ENCODE assay signal across 11 mouse cellular contexts in genomic region chr2:130613091-130613490, GRCm38 (mm10). TPM values are rescaled to one million over a fixed set of nuclear protein-coding genes. Genes with fewer than 3 reads are reported as not detected.
DNase-seq lines count a peak whose midpoint lies in the region; ATAC-seq and TF ChIP-seq lines count a peak whose summit lies in the region.
"Had no signal": no experiment of that assay in that cellular context is flagged by ENCODE, and none has a peak within 500 bp of the region (broad histone marks: within the 10 kb centered on the region; RNA-seq: fewer than 3 reads in every experiment).

No protein-coding gene starts in this region.

- WGBS in liver, adult 2 months: 75% methylated on average over 3 of the region's 3 CpGs
- 67% methylated on average over 3 of the region's 3 CpGs for WGBS in liver, embryonic 11.5 days

- ATAC-seq in cerebellum, adult (ENCODE audit: insufficient number of reproducible peaks, low FRiP score, low TSS enrichment): no peak
- ATAC-seq in liver, embryonic 11.5 days (replicated peaks; ENCODE audit: low FRiP score): no peak

- no peak for TF ChIP-seq POLR2A in liver, adult 2 months (IDR thresholded peaks at IDR 0.05; ENCODE audit: extremely low read depth, insufficient read depth, low read length)

- H3K27ac ChIP-seq in liver, adult 2 months (replicated peaks; ENCODE audit: insufficient read depth, low read depth, low read length): no peak overlapping the region
- no peak overlapping the region for H3K27ac ChIP-seq in liver, embryonic 11.5 days (ENCODE audit: low read depth, low read length)
- H3K27ac ChIP-seq: hindbrain, embryonic 12.5 days; macrophage had no signal

- H3K36me3 ChIP-seq in liver, adult 2 months (ENCODE audit: control insufficient read depth, insufficient read depth, low read length): peaks cover 20% of the 10 kb centered on the region
- peaks cover 19% of the 10 kb centered on the region; the same call in 1 of the 2 replicates for H3K36me3 ChIP-seq in liver, embryonic 11.5 days (ENCODE audit: control insufficient read depth, insufficient read depth, low read length)

- H3K27me3 ChIP-seq in liver, adult 2 months (ENCODE audit: control insufficient read depth, insufficient read depth, low read length): no peaks in the 10 kb centered on the region
- no peaks in the 10 kb centered on the region for H3K27me3 ChIP-seq in liver, embryonic 11.5 days (replicated peaks; ENCODE audit: control insufficient read depth, insufficient read depth, low read length)
- H3K27me3 ChIP-seq: hindbrain, embryonic 12.5 days had no signal

- H3K4me1 ChIP-seq in liver, adult 2 months (ENCODE audit: control insufficient read depth, insufficient read depth, low read length): no peaks in the 10 kb centered on the region
- H3K4me1 ChIP-seq in liver, embryonic 11.5 days (replicated peaks; ENCODE audit: control insufficient read depth, insufficient read depth, low read length): no peaks in the 10 kb centered on the region
- H3K4me1 ChIP-seq: hindbrain, embryonic 12.5 days had no signal

- TF ChIP-seq CTCF in liver, adult 2 months (IDR thresholded peaks at IDR 0.05; ENCODE audit: low read depth, low read length): peak; percentile 52; the same call in 1 of the 2 replicates

- peak; percentile 47 to 48 for DNase-seq in cerebellum, adult 18-20 months
- DNase-seq in liver, adult 2 months (ENCODE audit: extremely low read depth, low read depth, low spot score): peak; percentile 24
- no peak for DNase-seq in liver, embryonic 11.5 days (ENCODE audit: low spot score)
- DNase-seq in cerebellum, postnatal 14 days: peak; percentile 60 to 72
- DNase-seq in retina, embryonic 14.5 days (ENCODE audit: low spot score): peak; percentile 23
- DNase-seq in gastrocnemius, postnatal 14 days: no peak
- DNase-seq in heart, postnatal 36 days: no peak

- H3K9ac ChIP-seq in liver, adult 2 months (ENCODE audit: low read depth, low read length): no peak overlapping the region
- H3K9ac ChIP-seq in liver, embryonic 11.5 days (ENCODE audit: low read depth, low read length): no peak overlapping the region
- H3K9ac ChIP-seq: hindbrain, embryonic 12.5 days had no signal

- no peaks in the 10 kb centered on the region for H3K9me3 ChIP-seq in liver, embryonic 11.5 days (ENCODE audit: control insufficient read depth, low read length)
- H3K9me3 ChIP-seq: hindbrain, embryonic 12.5 days had no signal

- no peak overlapping the region for H3K4me3 ChIP-seq in liver, adult 2 months (ENCODE audit: insufficient read depth, low read depth, low read length)
- H3K4me3 ChIP-seq in liver, embryonic 11.5 days (ENCODE audit: low read depth, low read length): no peak overlapping the region
- H3K4me3 ChIP-seq: erythroblast, embryonic 14.5 days; hindbrain, embryonic 12.5 days had no signal

- H3K79me2 ChIP-seq in liver, adult 2 months (ENCODE audit: control insufficient read depth, insufficient read depth, low read length): no peaks in the 10 kb centered on the region

- H3K4me2 ChIP-seq in liver, embryonic 11.5 days: no peak overlapping the region
- H3K4me2 ChIP-seq: hindbrain, embryonic 12.5 days had no signal

- intact Hi-C loops in gastrocnemius, postnatal 14 days (cut with DNase I; ENCODE audit: low total_unique reads): no loop called here
- intact Hi-C loops in heart, postnatal 36 days (cut with DNase I): no loop called here

RNA-seq across cellular contexts. Expression of gene Fastkd5, which starts 16.7 kb away (rescaled TPM):
- total RNA-seq in liver, adult 2 months (2014; rRNA removed): 6.3 and 6.7 TPM in 2 replicates
- polyA plus RNA-seq in liver, adult 2 months (2012; rRNA removed): 2.0 and 2.1 TPM in 2 replicates
- 26.3 and 30.8 TPM in 2 replicates for polyA plus RNA-seq in liver, embryonic 11.5 days (2014; fragmentation: Nextera tagmentation; extraction: Ambion mirVana)
- total RNA-seq in gastrocnemius, postnatal 14 days (2021): 1 to 10 TPM; 5.4 to 6.1 TPM
- total RNA-seq in heart, postnatal 36 days (2021): 1 to 10 TPM; 7.1 to 8.0 TPM

RNA-seq across cellular contexts. Expression of gene Ubox5, which starts 16.7 kb away (rescaled TPM):
- 1.0 and 1.8 TPM in 2 replicates for total RNA-seq in liver, adult 2 months (2014; rRNA removed)
- polyA plus RNA-seq in liver, adult 2 months (2012; rRNA removed): 3.4 and 3.7 TPM in 2 replicates
- polyA plus RNA-seq in liver, embryonic 11.5 days (2014; fragmentation: Nextera tagmentation; extraction: Ambion mirVana): 14.4 and 14.8 TPM in 2 replicates
- total RNA-seq in gastrocnemius, postnatal 14 days (2021): 1 to 10 TPM; 3.8 to 5.2 TPM
- total RNA-seq in heart, postnatal 36 days (2021): 1 to 10 TPM; 3.7 to 4.1 TPM

RNA-seq across cellular contexts. Expression of gene Lzts3, which starts 29.5 kb away (rescaled TPM):
- total RNA-seq in liver, adult 2 months (2014; rRNA removed): 8.0 and 11.3 TPM in 2 replicates
- polyA plus RNA-seq in liver, adult 2 months (2012; rRNA removed): 26.9 and 30.7 TPM in 2 replicates
- polyA plus RNA-seq in liver, embryonic 11.5 days (2014; fragmentation: Nextera tagmentation; extraction: Ambion mirVana): 0.36 and 0.38 TPM in 2 replicates
- total RNA-seq in gastrocnemius, postnatal 14 days (2021): 1 to 10 TPM; 1.7 to 2.5 TPM
- 1 to 10 TPM; 4.3 to 5.8 TPM for total RNA-seq in heart, postnatal 36 days (2021)

RNA-seq across cellular contexts. Expression of gene Avp, which starts 30.7 kb away (rescaled TPM):
- not detected in 2 replicates for total RNA-seq in liver, adult 2 months (2014; rRNA removed)
- not detected in 2 replicates for polyA plus RNA-seq in liver, adult 2 months (2012; rRNA removed)
- polyA plus RNA-seq in liver, embryonic 11.5 days (2014; fragmentation: Nextera tagmentation; extraction: Ambion mirVana): not detected in 2 replicates
- total RNA-seq in gastrocnemius, postnatal 14 days (2021): not detected
- 1 to 10 TPM in 1 of 2 experiments, under 1 TPM in 1; 0.68 to 4.8 TPM for total RNA-seq in heart, postnatal 36 days (2021)
- polyA plus RNA-seq: erythroblast, embryonic 14.5 days; hindbrain, embryonic 12.5 days; macrophage had no signal

RNA-seq across cellular contexts. Expression of gene Oxt, which starts 37.1 kb away (rescaled TPM):
- total RNA-seq in liver, adult 2 months (2014; rRNA removed): not detected in 2 replicates
- not detected in 2 replicates for polyA plus RNA-seq in liver, adult 2 months (2012; rRNA removed)
- not detected in 2 replicates for polyA plus RNA-seq in liver, embryonic 11.5 days (2014; fragmentation: Nextera tagmentation; extraction: Ambion mirVana)
- total RNA-seq in gastrocnemius, postnatal 14 days (2021): not detected
- not detected for total RNA-seq in heart, postnatal 36 days (2021)
- polyA plus RNA-seq: erythroblast, embryonic 14.5 days; hindbrain, embryonic 12.5 days; macrophage had no signal

Comparison
In these comparisons a context has a peak if more than half of its experiments do, and no peak if none do; other contexts are left out.
1. DNase-seq: peak in cerebellum, adult 18-20 months (2 of 2), liver, adult 2 months (single experiment), cerebellum, postnatal 14 days (2 of 2) and retina, embryonic 14.5 days (single experiment); none in liver, embryonic 11.5 days (single experiment), gastrocnemius, postnatal 14 days (single experiment) and heart, postnatal 36 days (0 of 2).